Mouse (Mus musculus): ENCODE results near the gene C87499.

GRCm38 (mm10) chr4:88681353-88681752 is 47.1 kb upstream of the C87499 start:
- TF ChIP-seq CTCF (IDR thresholded peaks at IDR 0.05) (no peak), EP300 (IDR thresholded peaks at IDR 0.05; ENCODE audit: insufficient read depth, low read depth, low read length) (no peak), POLR2A (IDR thresholded peaks at IDR 0.05; ENCODE audit: insufficient read depth, low read depth, low read length) (no peak)
